Mouse (Mus musculus) bone marrow, adult 2 months (tissue): ENCODE data around the gene Traf5.

Source experiments
- CTCF ChIP-seq: fragments of 200-500 bp; IDR thresholded peaks from 2 replicates; pipeline ENCODE4 v1.5.1; 2011; ENCODE audit warnings: low read length, control low read depth; ENCODE audit not compliant: control insufficient read depth, insufficient read depth
- POLR2A ChIP-seq: fragments of 200-500 bp; IDR thresholded peaks from 2 replicates; pipeline ENCODE4 v1.6.1; 2011; ENCODE audit warnings: low read depth, mild to moderate bottlenecking, control low read depth, low read length, borderline replicate concordance; ENCODE audit not compliant: control insufficient read depth

GRCm38 (mm10) chr1:191981426-191982102 lies 110.8 kb downstream of the Traf5 start:
- TF ChIP-seq CTCF (no peak), POLR2A (no peak)
